Mouse (Mus musculus): ENCODE measurements around the gene Isx. TPM values are rescaled to one million over a fixed set of nuclear protein-coding genes. Genes with fewer than 3 reads are reported as not detected.

Isx gene
- polyA plus RNA-seq, 1 experiment from 2014 or later, result 5.0 TPM

GRCm38 (mm10) chr8:74874565-74874964 lies 1.6 kb downstream of the Isx start:
- Histone ChIP-seq H3K9me3 (ENCODE audit: control insufficient read depth, low read depth, low read length) (no peaks in the 10 kb centered on the region), H3K9ac (replicated peaks; ENCODE audit: low read depth, low read length) (no peak overlapping the region), H3K36me3 (ENCODE audit: control insufficient read depth, insufficient read depth, low read length) (no peaks in the 10 kb centered on the region), H3K27me3 (ENCODE audit: control insufficient read depth, insufficient read depth, low read length) (no peaks in the 10 kb centered on the region), H3K27ac (ENCODE audit: low read length) (no peak overlapping the region), H3K4me1 (ENCODE audit: control insufficient read depth, insufficient read depth, low read length) (no peaks in the 10 kb centered on the region; the same call in 1 of the 2 replicates), H3K4me3 (ENCODE audit: low read depth, low read length) (no peak overlapping the region), H3K4me2 (replicated peaks; ENCODE audit: low read depth, low read length) (no peak overlapping the region)
- no peak for ATAC-seq (ENCODE audit: insufficient number of reproducible peaks, insufficient read depth, low FRiP score, low read depth)
- 45% methylated on average over 2 of the region's 2 CpGs for WGBS

GRCm38 (mm10) chr8:74878637-74879036 lies 5.7 kb downstream of the Isx start:
- H3K9ac ChIP-seq (replicated peaks; ENCODE audit: low read depth, low read length), result no peak overlapping the region
- H3K9me3 ChIP-seq (ENCODE audit: control insufficient read depth, low read depth, low read length), result no peaks in the 10 kb centered on the region
- no peaks in the 10 kb centered on the region for H3K27me3 ChIP-seq (ENCODE audit: control insufficient read depth, insufficient read depth, low read length)
- ATAC-seq (ENCODE audit: insufficient number of reproducible peaks, insufficient read depth, low FRiP score, low read depth), result no peak
- no peak overlapping the region for H3K27ac ChIP-seq (ENCODE audit: low read length)
- H3K36me3 ChIP-seq (ENCODE audit: control insufficient read depth, insufficient read depth, low read length), result no peaks in the 10 kb centered on the region
- H3K4me1 ChIP-seq (ENCODE audit: control insufficient read depth, insufficient read depth, low read length), result no peaks in the 10 kb centered on the region
- H3K4me2 ChIP-seq (replicated peaks; ENCODE audit: low read depth, low read length), result no peak overlapping the region
- no peak overlapping the region for H3K4me3 ChIP-seq (ENCODE audit: low read depth, low read length)
- WGBS, result 86% methylated on average over 3 of the region's 3 CpGs

GRCm38 (mm10) chr8:74888763-74889162 lies 15.8 kb downstream of the Isx start:
- H3K4me1 ChIP-seq (ENCODE audit: control insufficient read depth, insufficient read depth, low read length), result no peaks in the 10 kb centered on the region
- H3K4me3 ChIP-seq (ENCODE audit: low read depth, low read length), result no peak overlapping the region
- no peak for ATAC-seq (ENCODE audit: insufficient number of reproducible peaks, insufficient read depth, low FRiP score, low read depth)
- no peak overlapping the region for H3K9ac ChIP-seq (replicated peaks; ENCODE audit: low read depth, low read length)
- 90% methylated on average over 1 of the region's 1 CpGs for WGBS
- no peak overlapping the region for H3K27ac ChIP-seq (ENCODE audit: low read length)
- no peak overlapping the region for H3K4me2 ChIP-seq (replicated peaks; ENCODE audit: low read depth, low read length)
- H3K9me3 ChIP-seq (ENCODE audit: control insufficient read depth, low read depth, low read length), result no peaks in the 10 kb centered on the region
- H3K36me3 ChIP-seq (ENCODE audit: control insufficient read depth, insufficient read depth, low read length), result no peaks in the 10 kb centered on the region
- H3K27me3 ChIP-seq (ENCODE audit: control insufficient read depth, insufficient read depth, low read length), result no peaks in the 10 kb centered on the region

- 69% methylated on average over 5 of the region's 5 CpGs for WGBS
- H3K9me3 ChIP-seq (ENCODE audit: control insufficient read depth, low read depth, low read length), result no peaks in the 10 kb centered on the region
- no peak overlapping the region for H3K4me2 ChIP-seq (replicated peaks; ENCODE audit: low read depth, low read length)
- no peaks in the 10 kb centered on the region for H3K36me3 ChIP-seq (ENCODE audit: control insufficient read depth, insufficient read depth, low read length)
- H3K27ac ChIP-seq (ENCODE audit: low read length), result no peak overlapping the region
- no peaks in the 10 kb centered on the region for H3K4me1 ChIP-seq (ENCODE audit: control insufficient read depth, insufficient read depth, low read length)
- H3K4me3 ChIP-seq (ENCODE audit: low read depth, low read length), result no peak overlapping the region
- no peak overlapping the region for H3K9ac ChIP-seq (replicated peaks; ENCODE audit: low read depth, low read length)
- no peak for ATAC-seq (ENCODE audit: insufficient number of reproducible peaks, insufficient read depth, low FRiP score, low read depth)
- no peaks in the 10 kb centered on the region for H3K27me3 ChIP-seq (ENCODE audit: control insufficient read depth, insufficient read depth, low read length)
Measured at GRCm38 (mm10) chr8:74891030-74891429, 18.1 kb downstream of the Isx start.

GRCm38 (mm10) chr8:74896302-74896701 lies 23.3 kb downstream of the Isx start:
- H3K27me3 ChIP-seq (ENCODE audit: control insufficient read depth, insufficient read depth, low read length), result no peaks in the 10 kb centered on the region
- no peak overlapping the region for H3K9ac ChIP-seq (replicated peaks; ENCODE audit: low read depth, low read length)
- 68% methylated on average over 1 of the region's 1 CpGs for WGBS
- H3K4me1 ChIP-seq (ENCODE audit: control insufficient read depth, insufficient read depth, low read length), result no peaks in the 10 kb centered on the region
- H3K27ac ChIP-seq (ENCODE audit: low read length), result no peak overlapping the region
- ATAC-seq (ENCODE audit: insufficient number of reproducible peaks, insufficient read depth, low FRiP score, low read depth), result no peak
- no peak overlapping the region for H3K4me2 ChIP-seq (replicated peaks; ENCODE audit: low read depth, low read length)
- H3K9me3 ChIP-seq (ENCODE audit: control insufficient read depth, low read depth, low read length), result no peaks in the 10 kb centered on the region
- H3K36me3 ChIP-seq (ENCODE audit: control insufficient read depth, insufficient read depth, low read length), result no peaks in the 10 kb centered on the region
- H3K4me3 ChIP-seq (ENCODE audit: low read depth, low read length), result no peak overlapping the region

- no peak overlapping the region for H3K4me2 ChIP-seq (replicated peaks; ENCODE audit: low read depth, low read length)
- H3K27me3 ChIP-seq (ENCODE audit: control insufficient read depth, insufficient read depth, low read length), result no peaks in the 10 kb centered on the region
- H3K4me1 ChIP-seq (ENCODE audit: control insufficient read depth, insufficient read depth, low read length), result no peaks in the 10 kb centered on the region
- no peaks in the 10 kb centered on the region for H3K36me3 ChIP-seq (ENCODE audit: control insufficient read depth, insufficient read depth, low read length)
- no peaks in the 10 kb centered on the region for H3K9me3 ChIP-seq (ENCODE audit: control insufficient read depth, low read depth, low read length)
- no peak overlapping the region for H3K27ac ChIP-seq (ENCODE audit: low read length)
- no peak for ATAC-seq (ENCODE audit: insufficient number of reproducible peaks, insufficient read depth, low FRiP score, low read depth)
- no peak overlapping the region for H3K9ac ChIP-seq (replicated peaks; ENCODE audit: low read depth, low read length)
- 31% methylated on average over 2 of the region's 2 CpGs for WGBS
- no peak overlapping the region for H3K4me3 ChIP-seq (ENCODE audit: low read depth, low read length)
Measured at GRCm38 (mm10) chr8:74897315-74897714, 24.3 kb downstream of the Isx start.

- Histone ChIP-seq H3K27ac (ENCODE audit: low read length) (no peak overlapping the region), H3K27me3 (ENCODE audit: control insufficient read depth, insufficient read depth, low read length) (no peaks in the 10 kb centered on the region), H3K4me1 (ENCODE audit: control insufficient read depth, insufficient read depth, low read length) (no peaks in the 10 kb centered on the region), H3K9me3 (ENCODE audit: control insufficient read depth, low read depth, low read length) (no peaks in the 10 kb centered on the region), H3K4me3 (ENCODE audit: low read depth, low read length) (no peak overlapping the region), H3K9ac (replicated peaks; ENCODE audit: low read depth, low read length) (no peak overlapping the region), H3K4me2 (replicated peaks; ENCODE audit: low read depth, low read length) (no peak overlapping the region), H3K36me3 (ENCODE audit: control insufficient read depth, insufficient read depth, low read length) (no peaks in the 10 kb centered on the region)
- ATAC-seq (ENCODE audit: insufficient number of reproducible peaks, insufficient read depth, low FRiP score, low read depth), result no peak
- WGBS, result 45% methylated on average over 3 of the region's 3 CpGs
Measured at GRCm38 (mm10) chr8:74899796-74900195, 26.8 kb downstream of the Isx start.

- no peak overlapping the region for H3K27ac ChIP-seq (ENCODE audit: low read length)
- no peak overlapping the region for H3K9ac ChIP-seq (replicated peaks; ENCODE audit: low read depth, low read length)
- H3K4me3 ChIP-seq (ENCODE audit: low read depth, low read length), result no peak overlapping the region
- H3K36me3 ChIP-seq (ENCODE audit: control insufficient read depth, insufficient read depth, low read length), result no peaks in the 10 kb centered on the region
- ATAC-seq (ENCODE audit: insufficient number of reproducible peaks, insufficient read depth, low FRiP score, low read depth), result no peak
- 76% methylated on average over 1 of the region's 1 CpGs for WGBS
- no peaks in the 10 kb centered on the region for H3K27me3 ChIP-seq (ENCODE audit: control insufficient read depth, insufficient read depth, low read length)
- no peaks in the 10 kb centered on the region for H3K9me3 ChIP-seq (ENCODE audit: control insufficient read depth, low read depth, low read length)
- H3K4me1 ChIP-seq (ENCODE audit: control insufficient read depth, insufficient read depth, low read length), result no peaks in the 10 kb centered on the region
- no peak overlapping the region for H3K4me2 ChIP-seq (replicated peaks; ENCODE audit: low read depth, low read length)
Measured at GRCm38 (mm10) chr8:74901765-74902164, 28.8 kb downstream of the Isx start.

GRCm38 (mm10) chr8:74903054-74903842 lies 30.3 kb downstream of the Isx start:
- H3K4me1 ChIP-seq (ENCODE audit: control insufficient read depth, insufficient read depth, low read length), result no peaks in the 10 kb centered on the region
- no peak overlapping the region for H3K4me2 ChIP-seq (replicated peaks; ENCODE audit: low read depth, low read length)
- no peak overlapping the region for H3K9ac ChIP-seq (replicated peaks; ENCODE audit: low read depth, low read length)
- H3K9me3 ChIP-seq (ENCODE audit: control insufficient read depth, low read depth, low read length), result no peaks in the 10 kb centered on the region
- WGBS, result 50% methylated on average over 6 of the region's 6 CpGs
- H3K27me3 ChIP-seq (ENCODE audit: control insufficient read depth, insufficient read depth, low read length), result no peaks in the 10 kb centered on the region
- no peak overlapping the region for H3K4me3 ChIP-seq (ENCODE audit: low read depth, low read length)
- H3K27ac ChIP-seq (ENCODE audit: low read length), result no peak overlapping the region
- H3K36me3 ChIP-seq (ENCODE audit: control insufficient read depth, insufficient read depth, low read length), result no peaks in the 10 kb centered on the region
- no peak for ATAC-seq (ENCODE audit: insufficient number of reproducible peaks, insufficient read depth, low FRiP score, low read depth)

All from stomach, embryonic 14.5 days (tissue).